Mouse (Mus musculus): ENCODE measurements around the gene Cytl1. TPM values are rescaled to one million over a fixed set of nuclear protein-coding genes. Genes with fewer than 3 reads are reported as not detected.

Gene Cytl1
- polyA plus RNA-seq (2012; rRNA removed): 3.7 and 5.8 TPM in 2 replicates

GRCm38 (mm10) chr5:37735224-37735623 is at the start of gene Cytl1:
Gene Cytl1 (plus strand): TSS chr5:37735519.
- no peak for DNase-seq
- Histone ChIP-seq H3K4me1 (ENCODE audit: control insufficient read depth, insufficient read depth, low read length) (no peaks in the 10 kb centered on the region), H3K27ac (ENCODE audit: insufficient read depth, low read depth, low read length) (no peak within 1 kb of the TSS), H3K27me3 (replicated peaks; ENCODE audit: control insufficient read depth, insufficient read depth, low read length) (no peaks in the 10 kb centered on the region), H3K4me3 (ENCODE audit: insufficient read depth, low read depth, low read length) (no peak within 1 kb of the TSS), H3K36me3 (ENCODE audit: control insufficient read depth, insufficient read depth, low read length) (no peaks in the 10 kb centered on the region)
- TF ChIP-seq POLR2A (IDR thresholded peaks at IDR 0.05; ENCODE audit: low read depth, low read length) (no peak), CTCF (conservative IDR thresholded peaks at IDR 0.05; ENCODE audit: insufficient read depth, insufficient read length, low read depth, low read length) (no peak)
- WGBS: 45% methylated on average over 5 of the region's 5 CpGs

- no peaks in the 10 kb centered on the region for H3K27me3 ChIP-seq (replicated peaks; ENCODE audit: control insufficient read depth, insufficient read depth, low read length)
- no peak overlapping the region for H3K27ac ChIP-seq (ENCODE audit: insufficient read depth, low read depth, low read length)
- DNase-seq: no peak
- no peak overlapping the region for H3K4me3 ChIP-seq (ENCODE audit: insufficient read depth, low read depth, low read length)
- H3K36me3 ChIP-seq (ENCODE audit: control insufficient read depth, insufficient read depth, low read length): no peaks in the 10 kb centered on the region
- TF ChIP-seq POLR2A (IDR thresholded peaks at IDR 0.05; ENCODE audit: low read depth, low read length) (no peak), CTCF (conservative IDR thresholded peaks at IDR 0.05; ENCODE audit: insufficient read depth, insufficient read length, low read depth, low read length) (no peak)
- WGBS: 73% methylated on average over 3 of the region's 3 CpGs
- H3K4me1 ChIP-seq (ENCODE audit: control insufficient read depth, insufficient read depth, low read length): no peaks in the 10 kb centered on the region
Measured at GRCm38 (mm10) chr5:37692759-37693158, 42.6 kb upstream of the Cytl1 start.

GRCm38 (mm10) chr5:37695773-37696172 is 39.5 kb upstream of the Cytl1 start:
- no peak for TF ChIP-seq CTCF (conservative IDR thresholded peaks at IDR 0.05; ENCODE audit: insufficient read depth, insufficient read length, low read depth, low read length)
- TF ChIP-seq POLR2A (IDR thresholded peaks at IDR 0.05; ENCODE audit: low read depth, low read length): no peak
- H3K27ac ChIP-seq (ENCODE audit: insufficient read depth, low read depth, low read length): no peak overlapping the region
- no peaks in the 10 kb centered on the region for H3K27me3 ChIP-seq (replicated peaks; ENCODE audit: control insufficient read depth, insufficient read depth, low read length)
- no peak overlapping the region for H3K4me3 ChIP-seq (ENCODE audit: insufficient read depth, low read depth, low read length)
- H3K36me3 ChIP-seq (ENCODE audit: control insufficient read depth, insufficient read depth, low read length): no peaks in the 10 kb centered on the region
- no peak for DNase-seq
- H3K4me1 ChIP-seq (ENCODE audit: control insufficient read depth, insufficient read depth, low read length): no peaks in the 10 kb centered on the region; the same call in 1 of the 2 replicates
- WGBS: 55% methylated on average over 4 of the region's 4 CpGs

- no peak for DNase-seq
- Histone ChIP-seq H3K27me3 (replicated peaks; ENCODE audit: control insufficient read depth, insufficient read depth, low read length) (no peaks in the 10 kb centered on the region), H3K4me3 (ENCODE audit: insufficient read depth, low read depth, low read length) (no peak overlapping the region), H3K4me1 (ENCODE audit: control insufficient read depth, insufficient read depth, low read length) (no peaks in the 10 kb centered on the region; the same call in 1 of the 2 replicates), H3K36me3 (ENCODE audit: control insufficient read depth, insufficient read depth, low read length) (no peaks in the 10 kb centered on the region), H3K27ac (ENCODE audit: insufficient read depth, low read depth, low read length) (no peak overlapping the region)
- 90% methylated on average over 7 of the region's 7 CpGs for WGBS
- TF ChIP-seq CTCF (conservative IDR thresholded peaks at IDR 0.05; ENCODE audit: insufficient read depth, insufficient read length, low read depth, low read length) (no peak), POLR2A (IDR thresholded peaks at IDR 0.05; ENCODE audit: low read depth, low read length) (no peak)
Measured at GRCm38 (mm10) chr5:37697286-37697685, 38.0 kb upstream of the Cytl1 start.

- Histone ChIP-seq H3K27me3 (replicated peaks; ENCODE audit: control insufficient read depth, insufficient read depth, low read length) (no peaks in the 10 kb centered on the region), H3K4me1 (ENCODE audit: control insufficient read depth, insufficient read depth, low read length) (no peaks in the 10 kb centered on the region; the same call in 1 of the 2 replicates), H3K4me3 (ENCODE audit: insufficient read depth, low read depth, low read length) (no peak overlapping the region), H3K36me3 (ENCODE audit: control insufficient read depth, insufficient read depth, low read length) (no peaks in the 10 kb centered on the region), H3K27ac (ENCODE audit: insufficient read depth, low read depth, low read length) (no peak overlapping the region; the same call in 1 of the 2 replicates)
- WGBS: 37% methylated on average over 12 of the region's 12 CpGs
- TF ChIP-seq CTCF (conservative IDR thresholded peaks at IDR 0.05; ENCODE audit: insufficient read depth, insufficient read length, low read depth, low read length) (no peak), POLR2A (IDR thresholded peaks at IDR 0.05; ENCODE audit: low read depth, low read length) (no peak)
- DNase-seq: peak; percentile 45
Measured at GRCm38 (mm10) chr5:37699757-37700156, 35.6 kb upstream of the Cytl1 start.

GRCm38 (mm10) chr5:37704962-37705361 is 30.4 kb upstream of the Cytl1 start:
- H3K27ac ChIP-seq (ENCODE audit: insufficient read depth, low read depth, low read length): no peak overlapping the region
- H3K4me1 ChIP-seq (ENCODE audit: control insufficient read depth, insufficient read depth, low read length): no peaks in the 10 kb centered on the region
- H3K27me3 ChIP-seq (replicated peaks; ENCODE audit: control insufficient read depth, insufficient read depth, low read length): no peaks in the 10 kb centered on the region
- 84% methylated on average over 2 of the region's 2 CpGs for WGBS
- no peak for DNase-seq
- no peak for TF ChIP-seq POLR2A (IDR thresholded peaks at IDR 0.05; ENCODE audit: low read depth, low read length)
- TF ChIP-seq CTCF (conservative IDR thresholded peaks at IDR 0.05; ENCODE audit: insufficient read depth, insufficient read length, low read depth, low read length): no peak
- H3K36me3 ChIP-seq (ENCODE audit: control insufficient read depth, insufficient read depth, low read length): no peaks in the 10 kb centered on the region
- no peak overlapping the region for H3K4me3 ChIP-seq (ENCODE audit: insufficient read depth, low read depth, low read length)

GRCm38 (mm10) chr5:37708124-37708523 is 27.2 kb upstream of the Cytl1 start:
- Histone ChIP-seq H3K4me1 (ENCODE audit: control insufficient read depth, insufficient read depth, low read length) (no peaks in the 10 kb centered on the region), H3K27ac (ENCODE audit: insufficient read depth, low read depth, low read length) (no peak overlapping the region), H3K36me3 (ENCODE audit: control insufficient read depth, insufficient read depth, low read length) (no peaks in the 10 kb centered on the region), H3K27me3 (replicated peaks; ENCODE audit: control insufficient read depth, insufficient read depth, low read length) (no peaks in the 10 kb centered on the region), H3K4me3 (ENCODE audit: insufficient read depth, low read depth, low read length) (no peak overlapping the region)
- 74% methylated on average over 3 of the region's 3 CpGs for WGBS
- TF ChIP-seq POLR2A (IDR thresholded peaks at IDR 0.05; ENCODE audit: low read depth, low read length) (no peak), CTCF (conservative IDR thresholded peaks at IDR 0.05; ENCODE audit: insufficient read depth, insufficient read length, low read depth, low read length) (peak; percentile 61)
- peak; percentile 12 for DNase-seq

All from kidney, adult 2 months (tissue).